Mouse (Mus musculus): Measurements from ENCODE around the gene Pax2. TPM values are rescaled to one million over a fixed set of nuclear protein-coding genes. Genes with fewer than 3 reads are reported as not detected.
A peak's percentile ranks its signal among the peaks of the same experiment; 100 is the strongest.

Pax2 gene
- total and polyA plus RNA-seq, 3 experiments: not detected

DNA sequence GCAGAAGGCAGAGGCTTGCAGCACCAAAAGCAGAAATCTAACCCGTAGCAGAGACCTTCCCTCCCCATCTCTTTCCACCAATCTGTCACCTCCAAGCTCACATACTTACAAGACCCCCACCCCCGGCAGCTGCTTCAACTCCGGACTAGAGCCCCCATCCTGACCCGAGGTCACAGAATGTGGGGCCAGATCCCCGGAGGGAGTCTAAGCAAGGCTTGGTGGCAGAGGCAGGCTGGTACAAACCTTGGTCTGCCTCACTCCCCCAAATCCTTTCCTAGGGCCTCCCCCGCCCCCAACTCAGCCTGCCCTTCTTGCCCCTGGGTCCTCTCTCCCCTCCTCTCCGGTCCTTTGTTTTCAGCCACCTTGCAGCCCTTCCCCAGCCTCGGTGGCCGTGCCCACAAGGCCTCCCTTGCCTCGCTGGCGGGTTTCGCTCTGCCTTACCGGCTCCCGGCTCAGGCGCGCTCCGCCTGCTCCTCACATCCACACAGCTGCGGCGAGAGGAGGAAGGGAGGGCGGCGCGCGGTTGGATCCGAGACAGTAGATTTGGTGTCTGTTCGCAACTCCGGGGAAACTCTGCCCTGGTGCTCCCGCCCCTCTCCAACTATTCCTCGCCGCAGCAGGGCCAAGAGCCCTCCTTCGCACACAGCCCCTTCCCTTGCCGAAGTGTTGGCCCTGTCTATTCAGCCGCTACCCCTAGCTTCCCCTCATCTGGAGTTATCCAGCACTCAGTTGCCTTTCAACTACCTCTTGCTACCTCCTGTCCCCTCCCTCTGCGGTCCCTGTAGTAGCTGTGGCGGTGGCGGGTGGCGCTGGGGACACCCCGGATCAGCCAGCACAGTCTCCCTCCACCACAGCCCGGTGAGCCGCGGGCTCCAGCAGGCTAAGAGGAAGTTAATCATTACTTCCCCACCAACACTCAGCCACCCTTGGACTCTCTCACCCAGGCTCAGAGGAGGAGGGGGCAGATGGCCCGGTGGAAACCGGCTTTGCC, 5.5 kb upstream of the Pax2 start:
- WGBS: 2% methylated on average over 42 of the region's 42 CpGs
- intact Hi-C loops (cut with DNase I): loop anchor here (5.0 to 10.0 kb wide), 2 partner anchors 68 to 484 kb away; partner anchors contain the start of gene Lbx1
- H3K27ac ChIP-seq: peak overlapping the region; percentile 38

DNA sequence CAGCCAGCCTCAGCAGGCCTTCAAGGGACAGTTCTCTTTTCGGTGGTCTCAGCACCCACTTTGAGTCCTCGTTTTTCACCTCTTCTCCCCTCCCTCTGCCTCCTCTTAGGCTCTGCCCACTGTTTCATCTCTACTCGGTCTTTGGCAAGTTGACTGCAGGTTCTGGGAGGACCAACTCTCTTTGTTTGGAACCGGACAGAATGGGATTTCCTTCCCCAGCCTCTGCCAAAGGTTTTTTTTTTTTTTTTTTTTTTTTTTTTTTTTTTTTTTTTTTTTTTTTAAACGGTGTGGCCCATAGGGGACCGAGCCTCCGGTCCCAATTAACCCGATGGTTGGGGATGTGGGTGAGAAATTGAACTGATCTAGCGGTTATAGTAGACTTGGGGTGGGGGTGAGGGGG, 4.8 kb upstream of the Pax2 start:
- TF ChIP-seq POLR2A (IDR thresholded peaks at IDR 0.05; ENCODE audit: insufficient read depth, low read depth, low read length) (no peak), CTCF (IDR thresholded peaks at IDR 0.05) (no peak), EP300 (IDR thresholded peaks at IDR 0.05; ENCODE audit: insufficient read depth, low read depth, low read length) (no peak)
- DNase-seq: no peak
- H3K36me3 ChIP-seq (ENCODE audit: control insufficient read depth, insufficient read depth, low read length): no peaks in the 10 kb centered on the region

More for the DNA sequence above, 5.5 kb upstream of the Pax2 start:
- Histone ChIP-seq H3K27me3 (ENCODE audit: control insufficient read depth, insufficient read depth, low read length) (peaks cover 34% of the 10 kb centered on the region), H3K4me3 (peak overlapping the region; percentile 22), H3K4me1 (ENCODE audit: control insufficient read depth, insufficient read depth, low read length) (peaks cover 2% of the 10 kb centered on the region; the same call in 1 of the 2 replicates), H3K79me2 (replicated peaks; ENCODE audit: control insufficient read depth, insufficient read depth, low read length) (no peaks in the 10 kb centered on the region), H3K36me3 (ENCODE audit: control insufficient read depth, insufficient read depth, low read length) (no peaks in the 10 kb centered on the region), H3K9ac (ENCODE audit: low read depth, low read length) (no peak overlapping the region)
- peak; percentile 16 to 41 for DNase-seq
- TF ChIP-seq POLR2A (IDR thresholded peaks at IDR 0.05; ENCODE audit: insufficient read depth, low read depth, low read length) (no peak), EP300 (IDR thresholded peaks at IDR 0.05; ENCODE audit: insufficient read depth, low read depth, low read length) (no peak), CTCF (IDR thresholded peaks at IDR 0.05) (no peak)

DNA sequence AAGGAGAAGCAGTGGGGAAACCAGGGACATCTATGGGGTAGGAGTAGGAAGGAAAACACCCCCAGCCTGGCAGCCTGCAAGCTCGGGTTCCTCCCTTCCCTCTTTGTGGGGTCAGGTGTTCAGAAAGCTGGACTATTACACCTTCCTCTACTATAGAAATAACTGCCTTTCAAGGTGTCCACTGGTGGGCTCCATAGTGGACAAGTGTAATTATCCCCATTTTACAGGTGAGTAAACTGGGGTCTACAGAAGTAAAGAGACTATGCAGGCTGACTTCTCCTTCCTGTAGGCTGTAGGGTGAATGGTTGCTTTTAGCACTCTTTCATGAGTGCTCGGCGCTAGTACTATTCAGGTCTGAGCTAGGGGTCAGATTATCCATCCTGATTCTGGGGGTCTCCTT, 4.3 kb upstream of the Pax2 start:
- TF ChIP-seq POLR2A (IDR thresholded peaks at IDR 0.05; ENCODE audit: insufficient read depth, low read depth, low read length) (no peak), EP300 (IDR thresholded peaks at IDR 0.05; ENCODE audit: insufficient read depth, low read depth, low read length) (no peak), CTCF (IDR thresholded peaks at IDR 0.05) (no peak)
- H3K4me1 ChIP-seq (ENCODE audit: control insufficient read depth, insufficient read depth, low read length): peaks cover 3% of the 10 kb centered on the region; the same call in 1 of the 2 replicates
- DNase-seq: no peak
- 11% methylated on average over 3 of the region's 3 CpGs for WGBS
- peaks cover 41% of the 10 kb centered on the region for H3K27me3 ChIP-seq (ENCODE audit: control insufficient read depth, insufficient read depth, low read length)
- no peak overlapping the region for H3K27ac ChIP-seq
- no peak overlapping the region for H3K4me3 ChIP-seq
- no peaks in the 10 kb centered on the region for H3K79me2 ChIP-seq (replicated peaks; ENCODE audit: control insufficient read depth, insufficient read depth, low read length)
- intact Hi-C loops (cut with DNase I): loop anchor here (5.0 to 10.0 kb wide), 2 partner anchors 69 to 483 kb away; partner anchors contain the start of gene Lbx1
- no peaks in the 10 kb centered on the region for H3K36me3 ChIP-seq (ENCODE audit: control insufficient read depth, insufficient read depth, low read length)
- no peak overlapping the region for H3K9ac ChIP-seq (ENCODE audit: low read depth, low read length)

More for the DNA sequence above, 4.8 kb upstream of the Pax2 start:
- no peaks in the 10 kb centered on the region for H3K79me2 ChIP-seq (replicated peaks; ENCODE audit: control insufficient read depth, insufficient read depth, low read length)
- intact Hi-C loops (cut with DNase I): loop anchor here (5.0 to 10.0 kb wide), 2 partner anchors 69 to 484 kb away; partner anchors contain the start of gene Lbx1
- WGBS: 2% methylated on average over 9 of the region's 9 CpGs
- H3K9ac ChIP-seq (ENCODE audit: low read depth, low read length): no peak overlapping the region
- peak overlapping the region; percentile 38 for H3K27ac ChIP-seq
- H3K4me3 ChIP-seq: peak overlapping the region; percentile 22
- peaks cover 40% of the 10 kb centered on the region for H3K27me3 ChIP-seq (ENCODE audit: control insufficient read depth, insufficient read depth, low read length)
- peaks cover 3% of the 10 kb centered on the region; the same call in 1 of the 2 replicates for H3K4me1 ChIP-seq (ENCODE audit: control insufficient read depth, insufficient read depth, low read length)

DNA sequence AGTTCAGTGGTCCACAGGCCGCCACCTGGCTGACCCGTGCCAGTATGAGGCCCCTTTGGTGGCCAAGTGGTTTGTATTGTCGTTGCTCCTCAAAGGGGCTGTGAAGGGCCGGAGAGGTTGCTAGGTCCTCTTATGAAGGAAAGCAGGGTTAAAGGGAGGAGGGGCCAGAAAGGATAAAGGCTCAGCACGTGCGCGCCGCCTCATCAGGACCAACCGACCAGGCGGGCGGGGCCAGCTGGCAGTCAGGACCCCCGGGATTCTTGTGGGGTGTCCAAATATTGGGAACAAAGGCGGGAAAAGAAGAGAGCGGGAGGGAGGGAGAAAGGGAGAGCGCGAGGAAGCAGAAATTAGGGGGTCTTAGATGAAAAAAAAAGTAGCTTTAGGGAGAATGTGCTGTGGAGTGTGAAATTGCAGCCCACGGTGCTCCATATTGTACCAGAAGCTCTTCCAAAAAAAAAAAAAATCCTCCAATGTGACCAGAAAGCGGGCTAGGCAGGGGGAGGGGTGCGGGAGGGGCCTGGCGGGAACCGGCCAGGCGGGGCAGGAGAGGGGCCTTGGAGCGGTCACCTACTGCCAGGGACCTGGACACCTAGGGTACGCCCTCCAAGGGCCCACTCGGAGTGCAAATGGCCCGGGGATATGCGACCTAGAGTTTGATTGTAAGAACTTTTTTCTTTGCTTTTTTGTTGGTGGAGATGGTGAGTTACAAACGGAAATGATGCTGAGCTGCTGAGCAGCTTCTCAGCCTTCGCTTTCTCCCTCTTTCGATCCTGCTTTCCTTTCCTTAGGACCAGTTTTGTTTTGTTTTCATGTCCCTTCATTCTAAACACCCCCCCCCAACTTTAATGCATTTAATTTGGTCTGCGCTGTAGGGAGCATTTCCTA, 3.5 kb upstream of the Pax2 start:
- TF ChIP-seq EP300 (IDR thresholded peaks at IDR 0.05; ENCODE audit: insufficient read depth, low read depth, low read length): no peak
- no peak for TF ChIP-seq CTCF (IDR thresholded peaks at IDR 0.05)
- no peak for TF ChIP-seq POLR2A (IDR thresholded peaks at IDR 0.05; ENCODE audit: insufficient read depth, low read depth, low read length)
- H3K27me3 ChIP-seq (ENCODE audit: control insufficient read depth, insufficient read depth, low read length): peaks cover 45% of the 10 kb centered on the region
- WGBS: 4% methylated on average over 31 of the region's 31 CpGs

GRCm38 (mm10) chr19:44753361-44753760, 2.5 kb upstream of the Pax2 start:
- DNase-seq: no peak
- Histone ChIP-seq H3K27me3 (ENCODE audit: control insufficient read depth, insufficient read depth, low read length) (peaks cover 44% of the 10 kb centered on the region), H3K9ac (ENCODE audit: low read depth, low read length) (no peak overlapping the region), H3K36me3 (ENCODE audit: control insufficient read depth, insufficient read depth, low read length) (no peaks in the 10 kb centered on the region), H3K4me1 (ENCODE audit: control insufficient read depth, insufficient read depth, low read length) (0 out of 2 replicates have a peak, but pooled peaks cover 2% of the 10 kb centered on the region), H3K27ac (no peak overlapping the region), H3K4me3 (no peak overlapping the region), H3K79me2 (replicated peaks; ENCODE audit: control insufficient read depth, insufficient read depth, low read length) (no peaks in the 10 kb centered on the region)
- intact Hi-C loops (cut with DNase I): loop anchor here (5.0 to 10.0 kb wide), 2 partner anchors 71 to 481 kb away; partner anchors contain the start of gene Lbx1
- 8% methylated on average over 14 of the region's 14 CpGs for WGBS
- TF ChIP-seq EP300 (IDR thresholded peaks at IDR 0.05; ENCODE audit: insufficient read depth, low read depth, low read length): no peak
- no peak for TF ChIP-seq POLR2A (IDR thresholded peaks at IDR 0.05; ENCODE audit: insufficient read depth, low read depth, low read length)

More for the DNA sequence above, 3.5 kb upstream of the Pax2 start:
- Histone ChIP-seq H3K27ac (no peak overlapping the region), H3K4me3 (no peak overlapping the region), H3K4me1 (ENCODE audit: control insufficient read depth, insufficient read depth, low read length) (peaks cover 3% of the 10 kb centered on the region; the same call in 1 of the 2 replicates), H3K36me3 (ENCODE audit: control insufficient read depth, insufficient read depth, low read length) (no peaks in the 10 kb centered on the region), H3K79me2 (replicated peaks; ENCODE audit: control insufficient read depth, insufficient read depth, low read length) (no peaks in the 10 kb centered on the region), H3K9ac (ENCODE audit: low read depth, low read length) (no peak overlapping the region)
- intact Hi-C loops (cut with DNase I): loop anchor here (5.0 to 10.0 kb wide), 2 partner anchors 70 to 483 kb away; partner anchors contain the start of gene Lbx1
- DNase-seq: no peak

Measured in heart, adult 2 months (tissue).